Comparison of ENCODE assay signal across 8 mouse cellular contexts in the genomic region with DNA sequence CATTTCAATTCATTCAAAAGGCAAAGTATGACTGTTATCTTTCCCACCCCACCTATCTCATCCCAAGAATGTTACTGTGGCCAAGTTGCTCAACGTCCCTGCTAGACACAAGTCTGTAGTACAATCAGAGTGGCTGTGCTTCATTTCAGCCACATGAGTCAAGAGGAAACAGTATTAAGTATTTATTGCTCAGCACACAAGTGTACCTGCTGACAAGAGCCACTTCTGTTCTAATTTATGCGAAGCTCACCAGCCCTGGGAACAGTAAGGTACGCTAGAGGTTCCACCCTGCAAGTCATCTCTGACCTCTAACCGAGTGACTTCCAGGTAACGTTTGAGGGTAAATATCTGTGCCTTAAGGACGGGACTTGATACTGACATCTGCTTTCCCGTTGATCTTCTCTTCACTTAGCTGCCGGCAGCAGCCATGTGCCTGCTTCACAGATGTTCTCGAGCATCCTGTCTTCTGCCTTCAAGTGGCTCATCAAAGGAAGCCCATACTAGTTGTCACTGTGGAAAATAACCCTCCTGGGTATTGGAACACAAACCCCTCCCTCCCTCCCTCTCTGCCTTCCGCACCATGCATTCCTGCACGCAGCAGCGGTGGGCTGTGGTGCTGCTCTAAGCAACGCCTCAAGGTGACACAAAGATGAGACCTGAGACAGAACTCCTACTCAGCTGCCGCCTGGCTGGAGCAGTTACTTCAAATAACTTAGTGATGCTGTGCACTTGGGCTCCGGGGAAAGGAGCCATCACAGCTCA. TPM values are rescaled to one million over a fixed set of nuclear protein-coding genes. Genes with fewer than 3 reads are reported as not detected.
A peak's percentile ranks its signal among the peaks of the same experiment; 100 is the strongest.
DNase-seq lines count a peak whose midpoint lies in the region; ATAC-seq and TF ChIP-seq lines count a peak whose summit lies in the region.

No protein-coding gene starts in this region.

- intact Hi-C loops in left cerebral cortex, postnatal 25 days (cut with DNase I): no loop called here

- no peaks in the 10 kb centered on the region for H3K9me3 ChIP-seq in hindbrain, embryonic 13.5 days
- no peaks in the 10 kb centered on the region for H3K9me3 ChIP-seq in midbrain, embryonic 11.5 days (ENCODE audit: control insufficient read depth, low read length)

- H3K9ac ChIP-seq in hindbrain, embryonic 13.5 days: no peak overlapping the region
- H3K9ac ChIP-seq in midbrain, embryonic 11.5 days (ENCODE audit: low read length): no peak overlapping the region

- TF ChIP-seq CTCF in spleen, adult 2 months (IDR thresholded peaks at IDR 0.05; ENCODE audit: extremely low read depth, insufficient read depth, insufficient read length, insufficient replicate concordance): no peak

- 0 out of 2 replicates have a peak, but pooled peaks have one; percentile 26 for ATAC-seq in hindbrain, embryonic 13.5 days (ENCODE audit: low FRiP score)
- peak; percentile 39; the same call in 1 of the 2 replicates for ATAC-seq in midbrain, embryonic 11.5 days (ENCODE audit: low FRiP score)

- H3K4me2 ChIP-seq in hindbrain, embryonic 13.5 days: 0 out of 2 replicates have a peak overlapping the region, but pooled peaks have one; percentile 8
- H3K4me2 ChIP-seq in midbrain, embryonic 11.5 days: no peak overlapping the region

- WGBS in spleen, adult 2 months: 28% methylated on average over 15 of the region's 15 CpGs
- 34% methylated on average over 15 of the region's 15 CpGs for WGBS in hindbrain, embryonic 13.5 days
- 37% methylated on average over 15 of the region's 15 CpGs for WGBS in midbrain, embryonic 11.5 days

- H3K4me1 ChIP-seq in spleen, adult 2 months (ENCODE audit: control insufficient read depth, insufficient read depth, insufficient read length): peaks cover 9% of the 10 kb centered on the region; the same call in 1 of the 2 replicates
- peaks cover 34% of the 10 kb centered on the region for H3K4me1 ChIP-seq in hindbrain, embryonic 13.5 days (replicated peaks)
- peaks cover 17% of the 10 kb centered on the region for H3K4me1 ChIP-seq in midbrain, embryonic 11.5 days (ENCODE audit: control insufficient read depth, insufficient read depth, low read length)

- H3K27me3 ChIP-seq in spleen, adult 2 months (ENCODE audit: control insufficient read depth, insufficient read depth, low read length): no peaks in the 10 kb centered on the region
- H3K27me3 ChIP-seq in hindbrain, embryonic 13.5 days: no peaks in the 10 kb centered on the region
- no peaks in the 10 kb centered on the region for H3K27me3 ChIP-seq in midbrain, embryonic 11.5 days (ENCODE audit: control insufficient read depth, insufficient read depth, low read length)

- H3K27ac ChIP-seq in spleen, adult 2 months (ENCODE audit: insufficient read depth, low read length): no peak overlapping the region
- H3K27ac ChIP-seq in hindbrain, embryonic 13.5 days: no peak overlapping the region
- no peak overlapping the region for H3K27ac ChIP-seq in midbrain, embryonic 11.5 days (ENCODE audit: low read depth, low read length)

- TF ChIP-seq POLR2A in spleen, adult 2 months (IDR thresholded peaks at IDR 0.05; ENCODE audit: low read depth, low read length): no peak

- H3K4me3 ChIP-seq in spleen, adult 2 months (ENCODE audit: extremely low read depth, insufficient read depth, insufficient read length): peak overlapping the region; percentile 7; the same call in 1 of the 2 replicates
- H3K4me3 ChIP-seq in hindbrain, embryonic 13.5 days: no peak overlapping the region
- no peak overlapping the region for H3K4me3 ChIP-seq in midbrain, embryonic 11.5 days (ENCODE audit: low read depth, low read length)

- H3K36me3 ChIP-seq in spleen, adult 2 months (ENCODE audit: control insufficient read depth, insufficient read depth, low read length): no peaks in the 10 kb centered on the region
- no peaks in the 10 kb centered on the region for H3K36me3 ChIP-seq in hindbrain, embryonic 13.5 days
- no peaks in the 10 kb centered on the region for H3K36me3 ChIP-seq in midbrain, embryonic 11.5 days (ENCODE audit: control insufficient read depth, insufficient read depth, low read length)

- no peak for DNase-seq in spleen, adult 2 months (ENCODE audit: low read depth in 1 of 2, low spot score in 2 of 2)
- DNase-seq in spleen, adult 12 weeks (ENCODE audit: low spot score): no peak
- peak; percentile 84 for DNase-seq in midbrain, embryonic 11.5 days (ENCODE audit: low spot score, missing footprints)
- DNase-seq in thymus, postnatal 4 days: peak; percentile 72
- DNase-seq in adrenal gland, postnatal 25 days: no peak
- DNase-seq in cerebellum, adult 11-12 months: no peak
- DNase-seq in left cerebral cortex, postnatal 25 days (ENCODE audit: low spot score in 2 of 2): no peak

RNA-seq across cellular contexts. Expression of a gene that starts 36.4 kb away (rescaled TPM):
- 3.7 and 3.8 TPM in 2 replicates for polyA plus RNA-seq in spleen, adult 2 months (2012; rRNA removed)
- 36.8 and 39.4 TPM in 2 replicates for polyA plus RNA-seq in hindbrain, embryonic 13.5 days (2015; fragmentation: Nextera tagmentation; extraction: Ambion mirVana)
- 51.9 and 52.5 TPM in 2 replicates for polyA plus RNA-seq in midbrain, embryonic 11.5 days (2014; fragmentation: Nextera tagmentation; extraction: Ambion mirVana)
- 68.8 and 69.7 TPM in 2 replicates for total RNA-seq in adrenal gland, postnatal 25 days (2021)
- total RNA-seq in left cerebral cortex, postnatal 25 days (2021): 10 to 100 TPM; 67.1 to 72.0 TPM

Comparison
In these comparisons a context has a peak if more than half of its experiments do, and no peak if none do; other contexts are left out.
1. DNase-seq: peak in midbrain, embryonic 11.5 days (single experiment) and thymus, postnatal 4 days (single experiment); none in spleen, adult 2 months (0 of 2), spleen, adult 12 weeks (single experiment), adrenal gland, postnatal 25 days (single experiment), cerebellum, adult 11-12 months (single experiment) and left cerebral cortex, postnatal 25 days (0 of 2).